Mouse (Mus musculus) embryonic facial prominence, embryonic 12.5 days (tissue): Measurements from ENCODE around the gene Dynlt1f. TPM values are rescaled to one million over a fixed set of nuclear protein-coding genes. Genes with fewer than 3 reads are reported as not detected.
"Not testable (repeated sequence)": the region's sequence is repeated elsewhere in the genome, so short reads cannot be mapped to it uniquely, and the experiment has no call there.

ENCODE experiments used
- ATAC-seq: fragments of 200-750 bp; cut with Nextera tagmentation; 2 replicates; pipeline ENCODE4 v1.8.0; 2017; ENCODE audit not compliant: insufficient number of reproducible peaks, insufficient read depth, low FRiP score, low TSS enrichment
- H3K27ac ChIP-seq: fragments of 300-500 bp; sonication (generic); 2 replicates; pipeline ENCODE4 v1.5.1; 2016; ENCODE audit warnings: mild to moderate bottlenecking
- H3K27me3 ChIP-seq: fragments of 300-500 bp; sonication (generic); 2 replicates; pipeline ENCODE4 v1.6.1; 2016; ENCODE audit warnings: mild to moderate bottlenecking, moderate library complexity
- H3K36me3 ChIP-seq: fragments of 300-500 bp; sonication (generic); 2 replicates; pipeline ENCODE4 v1.6.1; 2016; ENCODE audit warnings: mild to moderate bottlenecking
- H3K4me1 ChIP-seq: fragments of 300-500 bp; sonication (generic); 2 replicates; pipeline ENCODE4 v1.6.1; 2016
- H3K4me2 ChIP-seq: fragments of 300-500 bp; sonication (generic); replicated peaks from 2 replicates; pipeline ENCODE4 v1.6.1; 2016; ENCODE audit warnings: mild to moderate bottlenecking, moderate library complexity
- H3K4me3 ChIP-seq: fragments of 300-500 bp; sonication (generic); 2 replicates; pipeline ENCODE4 v1.5.1; 2016; ENCODE audit warnings: mild to moderate bottlenecking
- H3K9ac ChIP-seq: fragments of 300-500 bp; sonication (generic); 2 replicates; pipeline ENCODE4 v1.6.1; 2016; ENCODE audit warnings: mild to moderate bottlenecking, moderate library complexity
- H3K9me3 ChIP-seq: fragments of 300-500 bp; sonication (generic); 2 replicates; pipeline ENCODE4 v1.6.1; 2016; ENCODE audit warnings: mild to moderate bottlenecking, moderate library complexity
- WGBS: fragments of 180-500 bp; shearing (Covaris S2); methylation state at CpG from one replicate; pipeline ENCODE4 v1.1.7; 2016; 5-methylcytosine and 5-hydroxymethylcytosine counted together
- polyA plus RNA-seq: library from polyadenylated mRNA; unstranded; fragments of >200 nt; fragmentation: Nextera tagmentation; extraction: Ambion mirVana; gene quantifications from 2 replicates; pipeline ENCODE4 v1.2.1, GENCODE M21; 2016

Gene Dynlt1f
- polyA plus RNA-seq, 1 experiment from 2014 or later: 284 TPM

DNA sequence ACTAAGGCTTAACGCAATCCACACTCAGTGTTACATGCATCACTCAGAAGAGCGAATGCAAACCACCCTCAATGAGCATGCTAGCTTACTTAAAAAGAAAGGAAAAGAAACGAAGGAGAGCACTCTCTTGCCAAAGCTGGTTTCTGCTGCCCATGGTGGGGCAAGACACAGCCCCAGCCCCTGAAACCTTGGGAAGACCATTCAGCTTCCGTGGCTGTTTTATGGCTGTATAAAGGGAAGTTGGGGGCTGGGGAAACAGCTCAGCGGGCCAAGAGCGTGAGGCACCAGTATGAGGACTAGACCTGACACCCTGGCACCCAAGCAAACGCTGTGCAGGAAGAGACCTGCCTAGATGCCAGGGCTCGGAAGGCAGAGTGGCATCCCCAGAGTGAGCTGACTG is 17.3 kb downstream of the Dynlt1f start:
- H3K4me3 ChIP-seq, H3K36me3 ChIP-seq, H3K27me3 ChIP-seq, H3K4me1 ChIP-seq, H3K4me2 ChIP-seq, H3K9me3 ChIP-seq, H3K9ac ChIP-seq, ATAC-seq, H3K27ac ChIP-seq: not testable (repeated sequence)
- 86% methylated on average over 8 of the region's 8 CpGs for WGBS

- ATAC-seq, H3K4me2 ChIP-seq, H3K4me3 ChIP-seq, H3K4me1 ChIP-seq, H3K36me3 ChIP-seq, H3K9me3 ChIP-seq, H3K27me3 ChIP-seq, H3K27ac ChIP-seq, H3K9ac ChIP-seq: not testable (repeated sequence)
- WGBS: 97% methylated on average over 4 of the region's 4 CpGs
Measured at GRCm38 (mm10) chr17:6637434-6637833, 18.3 kb downstream of the Dynlt1f start.

GRCm38 (mm10) chr17:6636861-6637260 is 18.8 kb downstream of the Dynlt1f start:
- Histone ChIP-seq H3K27me3 (no peaks in the 10 kb centered on the region), H3K9me3 (no peaks in the 10 kb centered on the region), H3K4me1 (no peaks in the 10 kb centered on the region), H3K4me2 (no peak overlapping the region), H3K36me3 (no peaks in the 10 kb centered on the region), H3K4me3 (no peak overlapping the region), H3K9ac (no peak overlapping the region), H3K27ac (no peak overlapping the region)
- no peak for ATAC-seq
- 84% methylated on average over 5 of the region's 5 CpGs for WGBS

DNA sequence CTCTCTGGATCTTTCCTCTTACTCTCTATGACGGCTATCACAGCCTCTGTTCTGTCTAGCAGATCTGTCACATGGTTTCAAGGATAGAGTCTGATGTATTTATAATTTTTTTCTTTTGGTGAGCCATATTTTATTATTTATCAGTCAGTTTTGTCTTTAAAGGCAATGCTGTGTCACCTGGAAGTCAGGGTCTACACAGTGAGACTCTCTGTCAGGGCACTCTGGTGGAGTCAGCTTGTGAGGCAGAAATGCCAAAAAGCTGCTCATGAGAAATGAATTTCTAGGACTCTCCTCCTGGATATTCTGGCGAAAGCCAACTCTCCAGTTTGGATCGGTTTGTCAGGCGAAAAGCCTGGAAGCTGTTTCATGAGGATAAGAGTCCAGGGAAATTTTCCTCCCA is 19.9 kb downstream of the Dynlt1f start:
- H3K36me3 ChIP-seq, H3K27ac ChIP-seq, H3K4me3 ChIP-seq, ATAC-seq, H3K27me3 ChIP-seq, H3K4me2 ChIP-seq, H3K9me3 ChIP-seq, H3K4me1 ChIP-seq, H3K9ac ChIP-seq: not testable (repeated sequence)
- 92% methylated on average over 2 of the region's 4 CpGs for WGBS

DNA sequence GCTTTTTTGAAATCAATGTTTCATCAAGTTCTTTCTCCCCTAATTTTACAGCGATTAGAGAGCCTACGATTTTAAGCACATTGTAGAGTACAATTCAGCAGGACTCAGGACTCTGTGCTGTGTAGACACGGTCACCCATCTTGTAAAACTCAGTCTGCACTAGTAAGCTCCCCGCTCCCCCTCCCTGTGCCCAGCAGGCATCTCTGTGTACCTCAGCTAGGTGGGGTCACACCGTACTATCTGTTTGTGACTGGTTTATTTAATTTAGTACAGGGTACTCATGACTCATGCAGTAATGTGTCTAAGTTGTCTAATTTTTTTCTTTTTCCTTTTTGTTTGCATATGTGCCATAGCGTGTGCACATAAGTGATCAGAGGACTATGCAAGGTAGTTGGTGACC is 22.9 kb downstream of the Dynlt1f start:
- ATAC-seq: not testable (repeated sequence)

DNA sequence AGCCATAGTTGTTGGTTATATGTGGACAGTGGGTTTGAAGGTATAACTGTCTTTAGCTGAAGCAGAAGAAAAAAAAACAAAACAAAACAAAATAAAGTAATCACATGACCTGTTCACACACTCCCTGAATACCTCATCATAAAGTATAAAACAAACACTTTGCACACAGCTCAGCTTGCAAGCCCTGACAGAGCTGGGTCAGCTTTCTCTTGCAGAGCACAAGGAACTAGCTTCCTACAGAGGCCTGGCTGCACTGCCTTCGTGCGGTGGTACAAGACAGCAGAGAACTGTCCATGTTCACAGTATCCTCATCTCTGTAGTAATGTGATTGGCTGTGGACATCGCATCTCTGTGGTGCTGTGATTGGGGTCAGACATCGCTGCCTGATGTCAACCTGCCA is 25.3 kb downstream of the Dynlt1f start:
- not testable (repeated sequence) for H3K9me3 ChIP-seq, H3K27me3 ChIP-seq, H3K9ac ChIP-seq, H3K27ac ChIP-seq, H3K4me1 ChIP-seq, ATAC-seq, H3K4me3 ChIP-seq, H3K36me3 ChIP-seq, H3K4me2 ChIP-seq
- 88% methylated on average over 4 of the region's 4 CpGs for WGBS

More for the DNA sequence above, 22.9 kb downstream of the Dynlt1f start:
- H3K36me3 ChIP-seq, H3K27ac ChIP-seq, H3K9me3 ChIP-seq, H3K4me3 ChIP-seq, H3K9ac ChIP-seq, H3K27me3 ChIP-seq, H3K4me2 ChIP-seq, H3K4me1 ChIP-seq: not testable (repeated sequence)
- WGBS: 94% methylated on average over 6 of the region's 6 CpGs

DNA sequence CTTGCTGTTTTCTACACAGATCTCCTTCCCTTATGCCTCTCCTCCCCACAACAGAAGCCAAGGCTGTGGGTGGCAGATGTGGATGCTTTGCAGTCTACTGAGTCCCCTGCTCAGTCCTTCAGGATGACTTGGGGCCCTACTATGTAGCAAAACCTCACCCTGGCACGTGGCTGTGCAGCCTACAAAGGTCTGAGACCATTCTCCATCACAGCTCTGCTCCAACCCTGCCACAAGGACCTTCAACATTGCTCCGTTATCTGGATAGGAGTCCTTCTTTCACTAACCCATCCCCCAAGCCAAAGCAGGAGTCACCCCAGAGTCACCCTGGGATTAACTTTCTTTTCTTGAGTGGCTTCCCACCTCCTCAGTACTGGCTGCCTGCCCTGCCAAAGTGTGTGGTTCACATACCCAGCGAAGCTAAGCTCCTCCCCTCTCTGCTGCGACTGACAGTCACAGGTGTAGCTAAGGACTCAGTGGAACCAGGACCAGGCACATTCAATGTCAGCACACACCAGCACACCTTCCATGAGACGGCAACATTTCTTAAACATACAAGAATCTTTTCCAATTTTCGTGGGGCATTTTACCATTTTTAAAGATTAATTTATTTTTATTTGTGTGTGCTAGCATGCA is 30.7 kb downstream of the Dynlt1f start:
- H3K27me3 ChIP-seq, H3K9ac ChIP-seq, H3K4me2 ChIP-seq, ATAC-seq, H3K27ac ChIP-seq, H3K36me3 ChIP-seq, H3K4me3 ChIP-seq, H3K9me3 ChIP-seq, H3K4me1 ChIP-seq: not testable (repeated sequence)
- 64% methylated on average over 2 of the region's 6 CpGs for WGBS

GRCm38 (mm10) chr17:6621976-6622375 is 33.7 kb downstream of the Dynlt1f start:
- H3K4me1 ChIP-seq, H3K27me3 ChIP-seq, ATAC-seq, H3K4me3 ChIP-seq, H3K9me3 ChIP-seq, H3K4me2 ChIP-seq, H3K27ac ChIP-seq, H3K36me3 ChIP-seq, H3K9ac ChIP-seq: not testable (repeated sequence)
- 93% methylated on average over 11 of the region's 12 CpGs for WGBS

GRCm38 (mm10) chr17:6620730-6621451 is 34.8 kb downstream of the Dynlt1f start:
- H3K27ac ChIP-seq, H3K9ac ChIP-seq, H3K27me3 ChIP-seq, H3K4me2 ChIP-seq, H3K36me3 ChIP-seq, H3K9me3 ChIP-seq, H3K4me3 ChIP-seq, ATAC-seq, H3K4me1 ChIP-seq: not testable (repeated sequence)
- WGBS: 82% methylated on average over 18 of the region's 20 CpGs

DNA sequence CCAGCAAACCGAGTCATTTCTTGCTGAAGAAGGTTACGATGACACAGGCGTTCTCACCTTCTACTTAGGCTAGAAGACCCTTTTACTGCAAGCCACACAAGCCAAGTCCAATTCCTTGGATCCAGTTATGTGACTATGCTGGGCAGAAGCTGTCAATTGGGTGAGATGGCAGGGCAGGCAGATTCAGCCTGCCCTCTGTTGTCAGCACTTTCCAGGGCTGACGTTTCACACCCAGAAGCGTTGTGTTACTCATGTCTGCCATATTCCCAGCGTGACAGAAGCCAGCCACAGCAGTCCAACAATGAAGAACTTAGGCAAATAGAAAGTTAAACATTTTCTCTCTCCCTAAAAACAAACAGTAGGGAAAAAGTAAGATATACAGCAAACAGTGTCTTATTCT is 35.7 kb downstream of the Dynlt1f start:
- WGBS: 63% methylated on average over 5 of the region's 6 CpGs
- H3K4me1 ChIP-seq, ATAC-seq, H3K4me3 ChIP-seq, H3K27me3 ChIP-seq, H3K36me3 ChIP-seq, H3K27ac ChIP-seq, H3K9ac ChIP-seq, H3K4me2 ChIP-seq, H3K9me3 ChIP-seq: not testable (repeated sequence)

DNA sequence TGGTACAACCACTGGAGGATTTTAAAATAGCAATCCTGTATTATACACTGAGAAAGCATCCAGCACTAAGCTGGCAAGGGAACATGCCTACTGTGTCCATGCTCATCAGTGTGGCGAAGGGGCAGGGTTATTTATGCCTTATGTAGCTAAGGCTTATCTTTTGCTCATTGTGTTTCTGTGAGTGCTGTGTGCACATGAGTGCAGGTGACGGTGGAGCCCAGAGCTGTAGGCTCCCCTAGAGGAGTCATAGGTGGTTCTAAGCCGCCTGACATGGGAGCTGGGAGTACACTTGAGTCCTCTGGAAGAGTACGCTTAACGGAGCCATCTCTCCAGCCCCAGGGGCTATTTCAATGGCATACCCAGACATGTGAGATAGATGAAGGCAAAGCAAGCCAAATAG is 36.4 kb downstream of the Dynlt1f start:
- not testable (repeated sequence) for H3K9ac ChIP-seq, H3K9me3 ChIP-seq, H3K4me3 ChIP-seq, ATAC-seq, H3K4me1 ChIP-seq, H3K36me3 ChIP-seq, H3K27ac ChIP-seq, H3K4me2 ChIP-seq, H3K27me3 ChIP-seq
- WGBS: 80% methylated on average over 5 of the region's 5 CpGs

DNA sequence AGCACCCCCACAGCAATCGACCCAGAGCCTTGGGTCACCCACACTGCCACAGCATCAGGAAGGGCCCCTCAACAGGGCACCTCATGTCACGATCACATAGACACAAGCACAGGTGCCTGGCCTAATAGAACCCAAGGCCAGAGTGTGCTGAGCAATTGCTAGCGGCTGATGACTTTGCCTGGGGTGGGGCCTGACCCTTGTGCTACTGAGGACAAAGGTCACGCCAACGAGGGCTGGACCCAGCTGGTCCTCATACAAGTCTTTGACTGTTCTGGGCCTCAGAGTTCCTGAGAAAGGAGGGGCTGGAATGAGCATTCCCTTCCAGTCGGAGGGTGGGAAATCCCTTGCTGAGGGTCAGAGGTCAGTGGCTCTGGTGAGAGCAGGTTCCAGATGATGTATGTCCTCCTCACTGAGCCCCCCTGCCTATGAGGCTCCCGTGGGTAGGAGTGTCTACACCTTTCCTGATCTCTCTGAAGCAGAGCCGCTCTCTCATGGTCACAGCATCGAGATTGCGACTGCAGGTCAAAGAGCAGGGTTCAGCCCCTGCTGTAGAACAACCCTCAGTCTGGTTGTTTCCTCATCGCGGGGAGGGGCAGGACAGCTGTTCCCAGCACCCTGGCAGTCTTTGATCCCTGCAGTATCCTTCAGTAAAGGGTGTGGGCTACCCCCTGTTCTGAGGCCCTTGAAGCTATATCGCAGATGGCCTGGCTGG is 37.9 kb downstream of the Dynlt1f start:
- H3K9ac ChIP-seq, ATAC-seq, H3K9me3 ChIP-seq, H3K4me1 ChIP-seq, H3K4me3 ChIP-seq, H3K27ac ChIP-seq, H3K4me2 ChIP-seq, H3K36me3 ChIP-seq, H3K27me3 ChIP-seq: not testable (repeated sequence)
- 45% methylated on average over 7 of the region's 13 CpGs for WGBS
